Mouse (Mus musculus): ENCODE measurements around the gene Arhgap15.

DNA sequence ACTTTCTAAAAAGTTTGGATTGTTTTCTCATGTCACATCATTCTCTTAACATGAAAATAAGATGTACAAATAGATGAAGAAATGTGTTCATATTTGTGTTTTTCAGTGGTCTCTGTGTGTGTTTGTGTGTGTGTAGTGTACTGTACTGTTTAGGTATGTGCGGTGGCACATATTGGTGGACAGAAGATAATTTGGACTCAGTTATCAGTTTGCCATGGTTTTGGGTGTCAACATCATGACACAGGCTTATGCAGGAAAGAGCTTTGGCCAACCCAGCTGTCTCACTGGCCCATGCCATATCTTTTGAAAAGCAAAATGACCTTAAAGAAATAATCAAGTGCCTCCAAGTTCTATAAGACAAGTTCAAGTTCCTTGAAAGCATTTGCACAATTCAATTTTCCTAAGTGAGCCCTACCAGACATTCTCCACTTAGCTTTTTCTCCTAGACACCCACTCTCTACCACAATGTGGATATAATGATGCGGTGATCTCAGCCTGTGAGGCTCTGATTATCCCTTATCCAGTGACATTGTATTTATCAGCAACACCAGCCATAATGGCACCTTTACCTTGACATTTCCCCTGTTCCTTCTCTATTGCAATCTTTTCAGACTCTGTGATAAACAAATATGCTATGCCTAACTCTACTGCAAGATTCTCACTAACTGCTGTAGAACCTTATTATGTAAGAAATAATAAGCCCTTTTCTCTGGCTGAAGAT is 21.4 kb downstream of the Arhgap15 start:
- TF ChIP-seq CTCF (IDR thresholded peaks at IDR 0.05; ENCODE audit: extremely low read depth, insufficient read length, insufficient replicate concordance, low read depth, low read length): no peak
- no peak for TF ChIP-seq POLR2A (IDR thresholded peaks at IDR 0.05; ENCODE audit: low read depth, low read length)

All from small intestine, adult 2 months (tissue).